Mouse (Mus musculus) kidney, adult 2 months (tissue): Measurements from ENCODE around the gene Uggt1. TPM values are rescaled to one million over a fixed set of nuclear protein-coding genes. Genes with fewer than 3 reads are reported as not detected.

Experiments
- DNase-seq: peaks from one replicate; pipeline ENCODE4 v3.0.0; 2021
- H3K27ac ChIP-seq: fragments of 200-500 bp; 2 replicates; pipeline ENCODE4 v1.5.1; 2012; ENCODE audit warnings: low read depth, low read length, control low read depth, inconsistent platforms; ENCODE audit not compliant: insufficient read depth
- H3K27me3 ChIP-seq: fragments of 200-500 bp; replicated peaks from 2 replicates; pipeline ENCODE4 v1.6.1; 2012; ENCODE audit warnings: mild to moderate bottlenecking, moderate library complexity, low read length, inconsistent platforms; ENCODE audit not compliant: control insufficient read depth, insufficient read depth
- H3K36me3 ChIP-seq: fragments of 200-500 bp; 2 replicates; pipeline ENCODE4 v1.6.1; 2012; ENCODE audit warnings: mild to moderate bottlenecking, moderate library complexity, low read length, inconsistent platforms; ENCODE audit not compliant: control insufficient read depth, insufficient read depth
- H3K4me1 ChIP-seq: fragments of 200-500 bp; 2 replicates; pipeline ENCODE4 v1.6.1; 2011; ENCODE audit warnings: low read length; ENCODE audit not compliant: control insufficient read depth, insufficient read depth
- H3K4me3 ChIP-seq: fragments of 200-500 bp; 2 replicates; pipeline ENCODE4 v1.5.1; 2011; ENCODE audit warnings: mild to moderate bottlenecking, low read depth, low read length, control low read depth; ENCODE audit not compliant: insufficient read depth
- CTCF ChIP-seq: fragments of 200-500 bp; conservative IDR thresholded peaks from 2 replicates; pipeline ENCODE4 v1.5.1; 2011; ENCODE audit warnings: low read depth, mild to moderate bottlenecking, control low read depth, low read length, moderate library complexity, mixed read lengths; ENCODE audit not compliant: insufficient read depth, insufficient read length
- POLR2A ChIP-seq: fragments of 200-500 bp; IDR thresholded peaks from one replicate; pipeline ENCODE4 v1.6.1; 2011; ENCODE audit warnings: low read depth, low read length, control low read depth
- WGBS: fragments of 180-500 bp; shearing (Covaris S2); methylation state at CpG from one replicate; pipeline ENCODE4 v1.1.7; 2018; 5-methylcytosine and 5-hydroxymethylcytosine counted together
- polyA plus RNA-seq: library from polyadenylated mRNA; depleted of rRNA; stranded (reverse); fragments of >200 nt; gene quantifications from 2 replicates; pipeline ENCODE4 v1.2.3, GENCODE M21; 2012

The Uggt1 gene
- polyA plus RNA-seq, 1 experiment: 15.3 TPM

- Histone ChIP-seq H3K4me1 (no peaks in the 10 kb centered on the region), H3K27me3 (no peaks in the 10 kb centered on the region), H3K27ac (no peak overlapping the region), H3K4me3 (no peak overlapping the region), H3K36me3 (no peaks in the 10 kb centered on the region)
- TF ChIP-seq CTCF (peak; percentile 30; the same call in 1 of the 2 replicates), POLR2A (no peak)
- WGBS: 6% methylated on average over 1 of the region's 1 CpGs
- peak; percentile 61 for DNase-seq
These were observed 99.5 kb downstream of the Uggt1 start for GRCm38 (mm10) chr1:36145050-36145449.

- H3K36me3 ChIP-seq: no peaks in the 10 kb centered on the region
- no peak for DNase-seq
- no peak for TF ChIP-seq POLR2A
- no peak for TF ChIP-seq CTCF
- no peaks in the 10 kb centered on the region for H3K27me3 ChIP-seq
- H3K4me3 ChIP-seq: no peak overlapping the region
- no peak overlapping the region for H3K27ac ChIP-seq
- 93% methylated on average over 15 of the region's 15 CpGs for WGBS
- H3K4me1 ChIP-seq: no peaks in the 10 kb centered on the region
These were observed 104.2 kb downstream of the Uggt1 start for GRCm38 (mm10) chr1:36140311-36140710.

DNA sequence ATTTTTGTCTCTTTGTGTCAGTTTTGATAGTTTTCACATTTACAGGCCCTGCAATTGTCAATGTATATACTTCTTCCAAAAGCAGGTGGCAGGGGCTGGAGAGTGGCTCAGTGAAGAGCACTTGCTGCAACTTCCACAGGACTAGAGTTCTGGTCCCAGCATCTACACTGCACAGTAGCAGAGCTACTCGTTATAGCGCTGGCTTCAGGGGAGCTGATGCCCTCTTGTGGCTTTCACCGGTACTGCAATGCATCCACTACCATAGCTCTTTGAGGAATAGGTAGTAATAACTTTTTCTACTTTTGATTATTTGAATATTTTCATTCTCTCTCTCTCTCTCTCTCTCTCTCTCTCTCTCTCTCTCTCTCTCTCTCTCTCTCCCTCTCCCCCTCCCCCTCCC, 109.9 kb downstream of the Uggt1 start:
- Histone ChIP-seq H3K4me1 (no peaks in the 10 kb centered on the region), H3K4me3 (no peak overlapping the region), H3K27me3 (no peaks in the 10 kb centered on the region), H3K36me3 (no peaks in the 10 kb centered on the region), H3K27ac (no peak overlapping the region)
- peak; percentile 83 for DNase-seq
- TF ChIP-seq CTCF (peak; percentile 98), POLR2A (no peak)
- WGBS: 3% methylated on average over 3 of the region's 3 CpGs

DNA sequence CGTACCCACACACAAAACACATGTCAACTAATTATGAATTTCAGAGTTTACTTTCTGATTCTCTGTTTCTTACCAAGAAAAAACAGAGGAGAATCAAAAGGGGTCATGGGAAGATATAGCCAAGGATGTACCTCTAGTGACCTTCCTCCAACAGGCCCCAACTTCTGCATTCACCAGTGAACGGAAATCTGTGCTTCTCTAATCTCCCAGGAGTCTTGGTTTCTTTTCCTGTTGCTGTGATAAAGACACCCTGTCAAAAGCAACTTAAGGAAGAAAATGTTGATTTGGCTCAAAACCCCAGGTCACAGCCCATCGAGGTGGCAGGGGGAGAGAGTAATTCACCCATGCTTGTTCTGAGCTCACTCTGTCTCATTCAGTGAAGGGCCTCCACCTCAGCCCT, 110.9 kb downstream of the Uggt1 start:
- Histone ChIP-seq H3K36me3 (no peaks in the 10 kb centered on the region), H3K27ac (no peak overlapping the region), H3K27me3 (no peaks in the 10 kb centered on the region), H3K4me1 (peaks cover 2% of the 10 kb centered on the region; the same call in 1 of the 2 replicates), H3K4me3 (no peak overlapping the region)
- 60% methylated on average over 3 of the region's 3 CpGs for WGBS
- peak; percentile 23 for DNase-seq
- TF ChIP-seq CTCF (no peak), POLR2A (no peak)

GRCm38 (mm10) chr1:36133041-36133440, 111.5 kb downstream of the Uggt1 start:
- no peak for DNase-seq
- H3K4me3 ChIP-seq: no peak overlapping the region
- no peaks in the 10 kb centered on the region for H3K36me3 ChIP-seq
- H3K27me3 ChIP-seq: no peaks in the 10 kb centered on the region
- 72% methylated on average over 8 of the region's 8 CpGs for WGBS
- no peak for TF ChIP-seq CTCF
- TF ChIP-seq POLR2A: no peak
- H3K27ac ChIP-seq: no peak overlapping the region
- H3K4me1 ChIP-seq: peaks cover 2% of the 10 kb centered on the region; the same call in 1 of the 2 replicates

DNA sequence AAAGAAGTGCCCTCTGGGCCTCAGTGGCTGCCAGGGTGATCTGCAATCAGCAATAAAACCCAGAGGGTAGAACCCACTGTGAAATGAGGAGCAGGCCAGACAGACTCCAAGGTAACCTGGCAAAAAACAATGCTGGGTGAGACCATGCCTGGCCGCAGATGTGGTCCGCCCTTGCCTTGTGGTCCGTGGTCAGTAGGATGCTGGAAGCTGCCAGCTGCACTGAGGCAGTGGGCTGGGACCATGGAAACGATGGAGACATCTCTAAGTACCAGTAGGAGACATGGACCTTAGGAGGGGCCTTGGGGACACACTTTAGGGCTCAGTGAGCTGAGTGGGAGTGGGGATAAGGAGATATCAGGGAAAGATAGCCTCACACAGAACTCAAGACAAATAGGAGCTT, 112.3 kb downstream of the Uggt1 start:
- H3K36me3 ChIP-seq: no peaks in the 10 kb centered on the region
- H3K27ac ChIP-seq: no peak overlapping the region
- DNase-seq: no peak
- no peak for TF ChIP-seq CTCF
- no peak for TF ChIP-seq POLR2A
- H3K4me1 ChIP-seq: peaks cover 2% of the 10 kb centered on the region; the same call in 1 of the 2 replicates
- H3K4me3 ChIP-seq: no peak overlapping the region
- H3K27me3 ChIP-seq: no peaks in the 10 kb centered on the region
- WGBS: 75% methylated on average over 4 of the region's 4 CpGs

- no peak for DNase-seq
- H3K27ac ChIP-seq: no peak overlapping the region
- no peaks in the 10 kb centered on the region for H3K36me3 ChIP-seq
- TF ChIP-seq POLR2A: no peak
- no peak for TF ChIP-seq CTCF
- H3K4me3 ChIP-seq: no peak overlapping the region
- H3K4me1 ChIP-seq: peaks cover 2% of the 10 kb centered on the region; the same call in 1 of the 2 replicates
- no peaks in the 10 kb centered on the region for H3K27me3 ChIP-seq
- WGBS: 77% methylated on average over 8 of the region's 8 CpGs
These were observed 112.8 kb downstream of the Uggt1 start for GRCm38 (mm10) chr1:36131766-36132165.
